Mouse (Mus musculus) kidney, embryonic 14.5 days (tissue): ENCODE measurements around the gene Thpo. TPM values are rescaled to one million over a fixed set of nuclear protein-coding genes. Genes with fewer than 3 reads are reported as not detected.

ENCODE experiments used
- ATAC-seq: fragments of 200-750 bp; cut with Nextera tagmentation; 2 replicates; pipeline ENCODE4 v1.8.0; 2017; ENCODE audit warnings: moderate number of reproducible peaks, mild to moderate bottlenecking, moderate TSS enrichment, moderate library complexity; ENCODE audit not compliant: low FRiP score, low TSS enrichment
- H3K27ac ChIP-seq: fragments of 300-500 bp; sonication (generic); 2 replicates; pipeline ENCODE4 v1.5.1; 2014; ENCODE audit warnings: low read depth, mild to moderate bottlenecking, low read length, moderate library complexity, mixed read lengths
- H3K27me3 ChIP-seq: fragments of 300-500 bp; sonication (generic); 2 replicates; pipeline ENCODE4 v1.6.1; 2014; ENCODE audit warnings: mild to moderate bottlenecking, low read length; ENCODE audit not compliant: control insufficient read depth, insufficient read depth
- H3K36me3 ChIP-seq: fragments of 300-500 bp; sonication (generic); 2 replicates; pipeline ENCODE4 v1.6.1; 2014; ENCODE audit warnings: low read length, mixed read lengths; ENCODE audit not compliant: control insufficient read depth, insufficient read depth
- H3K4me1 ChIP-seq: fragments of 300-500 bp; sonication (generic); 2 replicates; pipeline ENCODE4 v1.6.1; 2014; ENCODE audit warnings: low read length, mixed read lengths; ENCODE audit not compliant: control insufficient read depth, insufficient read depth
- H3K4me2 ChIP-seq: fragments of 300-500 bp; sonication (generic); replicated peaks from 2 replicates; pipeline ENCODE4 v1.6.1; 2014; ENCODE audit warnings: low read depth, mild to moderate bottlenecking, low read length
- H3K4me3 ChIP-seq: fragments of 300-500 bp; sonication (generic); 2 replicates; pipeline ENCODE4 v1.5.1; 2014; ENCODE audit warnings: mild to moderate bottlenecking, low read length
- H3K9ac ChIP-seq: fragments of 300-500 bp; sonication (generic); 2 replicates; pipeline ENCODE4 v1.6.1; 2014; ENCODE audit warnings: low read depth, mild to moderate bottlenecking, low read length, moderate library complexity
- H3K9me3 ChIP-seq: fragments of 300-500 bp; sonication (generic); 2 replicates; pipeline ENCODE4 v1.6.1; 2016; ENCODE audit warnings: low read length; ENCODE audit not compliant: control insufficient read depth
- WGBS: fragments of 180-500 bp; shearing (Covaris S2); extraction: QIAGEN DNeasy Blood & Tissue Kit; methylation state at CpG from one replicate; pipeline ENCODE4 v1.1.7; 2014; 5-methylcytosine and 5-hydroxymethylcytosine counted together
- polyA plus RNA-seq: library from polyadenylated mRNA; unstranded; fragments of >200 nt; fragmentation: Nextera tagmentation; extraction: Ambion mirVana; gene quantifications from 2 replicates; pipeline ENCODE4 v1.2.1, GENCODE M21; 2014

Gene Thpo
- polyA plus RNA-seq, 1 experiment from 2014 or later = 1.2 TPM

DNA sequence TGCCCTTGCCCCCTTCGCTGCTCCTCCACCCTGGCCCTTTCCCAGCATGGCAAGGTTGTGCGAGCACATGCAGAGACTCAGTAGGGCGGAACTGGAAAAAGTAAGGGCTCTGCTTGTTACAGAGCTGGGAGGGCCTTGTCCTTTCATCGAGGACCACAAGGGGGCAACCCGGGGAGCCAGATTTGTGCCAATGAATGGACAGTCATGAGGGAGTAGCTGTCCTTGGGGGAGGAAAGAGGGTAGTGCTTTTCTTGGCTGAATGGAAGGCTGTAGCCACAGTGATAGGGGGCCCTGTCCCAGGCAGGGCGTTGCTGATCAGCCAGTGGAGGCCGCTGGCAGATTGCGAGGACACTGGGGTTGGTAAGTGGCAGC lies 31.8 kb downstream of the Thpo start:
- Histone ChIP-seq H3K9ac (peak overlapping the region; percentile 50; the same call in 1 of the 2 replicates), H3K36me3 (peaks cover 10% of the 10 kb centered on the region; the same call in 1 of the 2 replicates), H3K9me3 (no peaks in the 10 kb centered on the region), H3K4me2 (no peak overlapping the region), H3K27me3 (no peaks in the 10 kb centered on the region), H3K27ac (peak overlapping the region; percentile 85), H3K4me1 (peaks cover 17% of the 10 kb centered on the region; the same call in 1 of the 2 replicates), H3K4me3 (no peak overlapping the region)
- peak; percentile 55 for ATAC-seq
- 9% methylated on average over 8 of the region's 8 CpGs for WGBS

DNA sequence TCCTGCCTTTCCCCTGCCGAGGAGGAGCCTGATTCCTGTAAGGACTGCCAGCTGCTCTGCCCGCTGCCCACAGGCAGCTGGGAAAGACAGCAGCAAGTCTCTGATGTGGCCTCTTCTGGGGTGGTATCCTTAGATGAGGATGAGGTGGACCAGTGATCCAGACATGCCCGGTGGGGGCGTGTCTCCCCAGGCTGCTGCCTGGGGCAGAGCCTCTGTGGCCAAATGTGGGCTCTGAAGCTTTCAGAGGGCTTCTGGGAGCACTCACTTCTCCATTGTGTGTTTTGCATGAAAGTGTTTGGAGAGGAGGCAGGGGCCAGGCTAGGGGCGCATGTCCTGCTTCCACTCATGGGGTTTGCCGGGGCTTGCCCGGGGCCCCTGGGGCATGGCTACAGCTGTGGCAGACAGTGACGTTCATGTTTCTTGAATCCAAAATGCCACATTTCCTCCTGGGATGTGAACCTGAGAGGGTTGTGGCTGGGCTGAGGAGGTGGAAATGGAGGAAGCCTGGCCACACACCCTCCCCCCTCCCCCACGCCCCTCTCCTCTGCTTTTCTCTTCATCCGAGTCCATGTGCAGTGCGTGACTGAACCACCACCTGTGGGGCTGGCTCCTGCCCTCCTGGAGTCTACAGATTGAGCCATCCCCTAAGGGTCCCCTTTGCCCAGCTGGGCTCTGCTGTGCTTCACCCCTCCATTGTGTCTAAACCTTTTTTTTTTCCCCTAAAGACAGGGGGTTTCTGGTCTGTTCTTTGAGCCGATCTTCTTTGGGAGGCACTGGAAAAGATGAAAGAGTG lies 32.4 kb downstream of the Thpo start:
- WGBS = 9% methylated on average over 12 of the region's 12 CpGs
- H3K9ac ChIP-seq = peak overlapping the region; percentile 50

GRCm38 (mm10) chr16:20701316-20701715 lies 33.0 kb downstream of the Thpo start:
- peak; percentile 76 for ATAC-seq
- H3K36me3 ChIP-seq = peaks cover 8% of the 10 kb centered on the region; the same call in 1 of the 2 replicates
- WGBS = 24% methylated on average over 7 of the region's 7 CpGs
- no peaks in the 10 kb centered on the region; the same call in 1 of the 2 replicates for H3K27me3 ChIP-seq
- no peak overlapping the region for H3K4me2 ChIP-seq
- peak overlapping the region; percentile 50 for H3K9ac ChIP-seq
- H3K9me3 ChIP-seq = no peaks in the 10 kb centered on the region
- peaks cover 17% of the 10 kb centered on the region; the same call in 1 of the 2 replicates for H3K4me1 ChIP-seq
- H3K27ac ChIP-seq = peak overlapping the region; percentile 85
- H3K4me3 ChIP-seq = no peak overlapping the region

More for the DNA sequence above, 32.4 kb downstream of the Thpo start:
- peak; percentile 57 for ATAC-seq
- H3K27ac ChIP-seq = peak overlapping the region; percentile 85
- H3K9me3 ChIP-seq = no peaks in the 10 kb centered on the region
- peaks cover 17% of the 10 kb centered on the region; the same call in 1 of the 2 replicates for H3K4me1 ChIP-seq
- peaks cover 10% of the 10 kb centered on the region; the same call in 1 of the 2 replicates for H3K36me3 ChIP-seq
- peak overlapping the region; percentile 5; the same call in 1 of the 2 replicates for H3K4me2 ChIP-seq
- no peaks in the 10 kb centered on the region for H3K27me3 ChIP-seq
- no peak overlapping the region for H3K4me3 ChIP-seq

GRCm38 (mm10) chr16:20700036-20700435 lies 34.3 kb downstream of the Thpo start:
- 44% methylated on average over 5 of the region's 5 CpGs for WGBS
- H3K27me3 ChIP-seq = no peaks in the 10 kb centered on the region; the same call in 1 of the 2 replicates
- H3K4me3 ChIP-seq = no peak overlapping the region
- H3K27ac ChIP-seq = no peak overlapping the region
- H3K9me3 ChIP-seq = no peaks in the 10 kb centered on the region
- H3K4me2 ChIP-seq = no peak overlapping the region
- no peak overlapping the region for H3K9ac ChIP-seq
- H3K36me3 ChIP-seq = no peaks in the 10 kb centered on the region; the same call in 1 of the 2 replicates
- H3K4me1 ChIP-seq = peaks cover 20% of the 10 kb centered on the region; the same call in 1 of the 2 replicates
- ATAC-seq = no peak

DNA sequence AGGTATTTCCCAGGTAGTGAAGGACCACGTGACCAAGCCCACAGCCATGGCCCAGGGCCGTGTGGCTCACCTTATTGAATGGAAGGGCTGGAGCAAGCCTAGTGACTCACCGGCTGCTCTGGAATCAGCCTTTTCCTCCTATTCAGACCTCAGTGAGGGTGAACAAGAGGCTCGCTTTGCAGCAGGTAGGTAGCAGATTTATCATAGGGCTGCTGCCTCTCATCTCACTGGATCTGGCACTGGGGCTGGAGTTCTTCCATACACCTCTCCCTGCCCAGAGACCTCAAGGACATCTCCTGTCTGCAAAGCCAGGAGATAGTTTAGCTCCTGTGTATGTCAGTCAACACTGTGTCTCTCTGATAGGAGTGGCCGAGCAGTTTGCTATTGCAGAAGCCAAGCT lies 35.0 kb downstream of the Thpo start:
- H3K27me3 ChIP-seq = no peaks in the 10 kb centered on the region; the same call in 1 of the 2 replicates
- no peak overlapping the region for H3K27ac ChIP-seq
- no peak for ATAC-seq
- no peak overlapping the region for H3K4me3 ChIP-seq
- no peak overlapping the region for H3K4me2 ChIP-seq
- 82% methylated on average over 5 of the region's 5 CpGs for WGBS
- peaks cover 20% of the 10 kb centered on the region; the same call in 1 of the 2 replicates for H3K4me1 ChIP-seq
- H3K9ac ChIP-seq = no peak overlapping the region
- H3K36me3 ChIP-seq = no peaks in the 10 kb centered on the region; the same call in 1 of the 2 replicates
- no peaks in the 10 kb centered on the region for H3K9me3 ChIP-seq

DNA sequence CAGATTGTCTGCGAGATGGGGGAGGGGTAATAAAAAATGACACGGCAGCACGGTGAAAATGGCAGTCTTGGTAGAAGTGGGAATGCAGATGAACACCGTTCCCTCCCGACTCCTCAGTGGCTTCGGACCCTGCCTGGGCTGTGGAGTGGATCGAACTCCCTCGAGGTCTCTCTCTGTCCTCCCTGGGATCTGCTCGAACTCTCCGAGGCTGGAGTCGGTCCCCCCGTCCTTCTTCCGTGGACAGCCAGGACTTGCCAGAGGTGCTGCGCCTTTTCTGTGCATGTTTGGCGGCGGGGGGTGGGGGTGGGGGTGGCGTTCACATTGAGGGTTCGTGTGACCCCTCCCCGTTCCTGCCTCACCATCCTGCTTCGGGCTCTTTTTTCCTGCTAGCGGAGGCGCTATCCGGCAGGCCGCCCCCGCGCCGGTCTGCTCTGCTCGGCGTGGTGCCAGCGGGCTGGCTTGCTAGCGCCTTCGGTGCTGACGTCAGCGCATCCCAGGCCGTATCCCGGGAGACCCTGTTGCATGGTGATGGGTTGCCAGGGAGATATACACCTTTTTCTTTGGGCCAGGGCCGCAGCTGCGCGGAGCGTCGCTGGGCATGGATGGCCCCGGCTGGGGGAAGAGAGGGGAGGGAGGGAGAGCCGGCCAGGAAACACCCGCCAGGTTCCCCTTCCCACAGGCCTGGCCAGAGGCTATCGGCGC lies 38.5 kb downstream of the Thpo start:
- Histone ChIP-seq H3K36me3 (peaks cover 17% of the 10 kb centered on the region), H3K27ac (no peak overlapping the region), H3K9me3 (no peaks in the 10 kb centered on the region), H3K4me3 (peak overlapping the region; percentile 26), H3K4me2 (peak overlapping the region; percentile 54), H3K9ac (peak overlapping the region; percentile 34; the same call in 1 of the 2 replicates), H3K27me3 (no peaks in the 10 kb centered on the region; the same call in 1 of the 2 replicates), H3K4me1 (peaks cover 9% of the 10 kb centered on the region)
- 1% methylated on average over 45 of the region's 46 CpGs for WGBS
- ATAC-seq = peak; percentile 64

GRCm38 (mm10) chr16:20694781-20695180 lies 39.5 kb downstream of the Thpo start:
- H3K4me2 ChIP-seq = no peak overlapping the region
- no peaks in the 10 kb centered on the region; the same call in 1 of the 2 replicates for H3K27me3 ChIP-seq
- 80% methylated on average over 8 of the region's 8 CpGs for WGBS
- no peak overlapping the region for H3K4me3 ChIP-seq
- H3K9ac ChIP-seq = no peak overlapping the region
- H3K36me3 ChIP-seq = peaks cover 27% of the 10 kb centered on the region
- no peak overlapping the region for H3K27ac ChIP-seq
- no peak for ATAC-seq
- peaks cover 9% of the 10 kb centered on the region for H3K4me1 ChIP-seq
- H3K9me3 ChIP-seq = no peaks in the 10 kb centered on the region

- no peaks in the 10 kb centered on the region; the same call in 1 of the 2 replicates for H3K27me3 ChIP-seq
- under 1% methylated on average over 36 of the region's 37 CpGs for WGBS
- peak; percentile 94 for ATAC-seq
- H3K4me2 ChIP-seq = peak within 1 kb of the TSS; percentile 84
- peaks cover 9% of the 10 kb centered on the region for H3K4me1 ChIP-seq
- H3K27ac ChIP-seq = peak within 1 kb of the TSS; percentile 76
- H3K9me3 ChIP-seq = no peaks in the 10 kb centered on the region
- H3K4me3 ChIP-seq = peak within 1 kb of the TSS; percentile 67
- H3K9ac ChIP-seq = peak within 1 kb of the TSS; percentile 64
- peaks cover 43% of the 10 kb centered on the region for H3K36me3 ChIP-seq
Measured at GRCm38 (mm10) chr16:20693111-20693701, 41.1 kb downstream of the Thpo start, which contains the start of gene Fam131a. Gene Fam131a (plus strand): TSS chr16:20693241.
